Mouse (Mus musculus): ENCODE measurements around the gene Gnaz.

The Gnaz gene

DNA sequence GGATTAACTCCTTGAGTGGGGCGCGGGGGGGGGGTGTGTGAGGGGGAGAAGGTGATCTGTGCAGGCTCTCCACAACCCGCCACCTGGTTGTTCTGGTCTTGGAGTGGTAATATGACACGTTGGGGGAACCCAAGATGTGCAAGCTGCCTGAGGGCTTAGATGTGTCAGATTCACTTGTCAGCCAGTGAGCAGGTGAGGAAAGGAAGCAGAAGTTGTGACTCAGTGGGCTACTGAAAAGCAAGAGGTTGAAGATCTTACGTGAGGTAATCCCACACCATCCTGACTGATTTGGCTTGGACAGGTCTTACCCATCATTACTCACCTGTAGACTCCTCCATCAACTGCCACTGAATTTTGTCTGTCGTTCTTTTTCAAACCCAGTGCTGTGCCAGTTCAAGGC lies 95.6 kb downstream of the Gnaz start:
- no peak for DNase-seq (ENCODE audit: low read depth, low spot score)

DNA sequence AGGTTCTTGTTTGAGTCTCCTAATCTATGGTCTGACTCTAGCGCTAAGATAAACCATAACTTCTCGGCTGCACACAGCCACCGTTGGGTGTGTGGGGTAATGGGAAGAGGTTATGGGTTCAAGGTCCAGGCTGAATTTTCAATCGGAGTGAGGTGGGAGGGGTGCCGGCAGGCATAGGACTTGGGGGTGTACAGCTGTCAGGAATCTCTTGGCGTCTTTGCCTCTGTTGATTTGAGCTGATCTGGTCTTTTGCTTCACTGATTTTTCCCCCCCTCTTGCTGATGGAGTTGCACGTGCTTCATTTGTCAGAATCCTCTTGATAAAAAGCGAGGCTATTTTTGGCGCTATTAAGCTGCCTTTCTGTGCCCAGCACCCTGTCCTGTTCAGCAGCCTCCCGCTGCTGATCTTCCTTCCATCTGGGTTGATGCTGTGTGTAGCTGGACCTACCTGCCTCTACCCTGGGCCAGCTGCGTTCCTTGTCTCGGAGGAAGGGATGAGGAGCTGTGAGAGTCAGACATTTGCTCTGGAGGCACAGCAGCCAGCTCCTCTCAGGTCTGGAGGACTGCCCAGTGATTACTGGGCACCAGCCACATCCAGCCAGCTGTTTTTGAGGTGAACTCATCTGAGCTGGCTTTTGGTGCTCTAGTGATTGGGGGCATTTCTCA lies 96.5 kb downstream of the Gnaz start:
- no peak for DNase-seq (ENCODE audit: low read depth, low spot score)

GRCm38 (mm10) chr10:75065691-75066090 lies 98.7 kb downstream of the Gnaz start:
- DNase-seq (ENCODE audit: low read depth, low spot score): no peak
